Mouse (Mus musculus): ENCODE measurements around the gene Pld2. TPM values are rescaled to one million over a fixed set of nuclear protein-coding genes. Genes with fewer than 3 reads are reported as not detected.
"Not testable (repeated sequence)": the region's sequence is repeated elsewhere in the genome, so short reads cannot be mapped to it uniquely, and the experiment has no call there.

The Pld2 gene
- polyA plus RNA-seq (2015; fragmentation: Nextera tagmentation; extraction: Ambion mirVana): 2.0 and 2.7 TPM in 2 replicates

- peak; percentile 84 for DNase-seq (ENCODE audit: low spot score)
These were observed at the start of gene Pld2 for GRCm38 (mm10) chr11:70539877-70540587. Gene Pld2, plus strand, starts transcription at chr11:70540064.

GRCm38 (mm10) chr11:70499566-70500475 is 40.0 kb upstream of the Pld2 start:
- no peak for DNase-seq (ENCODE audit: low spot score)

GRCm38 (mm10) chr11:70500476-70500812 is 39.4 kb upstream of the Pld2 start:
- DNase-seq (ENCODE audit: low spot score): no peak

GRCm38 (mm10) chr11:70502018-70502417 is 37.8 kb upstream of the Pld2 start:
- DNase-seq (ENCODE audit: low spot score): no peak

- DNase-seq (ENCODE audit: low spot score): peak; percentile 27
These were observed 34.9 kb upstream of the Pld2 start, which contains the start of gene Tm4sf5 for GRCm38 (mm10) chr11:70504970-70505369. Gene Tm4sf5, plus strand, starts transcription at chr11:70505244.

- peak; percentile 80 for DNase-seq (ENCODE audit: low spot score)
These were observed 33.5 kb upstream of the Pld2 start for GRCm38 (mm10) chr11:70506385-70506784.

GRCm38 (mm10) chr11:70506962-70507515 is 32.8 kb upstream of the Pld2 start:
- peak; percentile 48 for DNase-seq (ENCODE audit: low spot score)

GRCm38 (mm10) chr11:70509753-70510564 is 29.9 kb upstream of the Pld2 start:
- peak; percentile 79 for DNase-seq (ENCODE audit: low spot score)

GRCm38 (mm10) chr11:70511242-70511641 is 28.6 kb upstream of the Pld2 start:
- DNase-seq (ENCODE audit: low spot score): no peak

- DNase-seq (ENCODE audit: low spot score): no peak
These were observed 28.0 kb upstream of the Pld2 start for GRCm38 (mm10) chr11:70511825-70512224.

GRCm38 (mm10) chr11:70512709-70513342 is 27.0 kb upstream of the Pld2 start:
- DNase-seq (ENCODE audit: low spot score): no peak

GRCm38 (mm10) chr11:70513520-70513919 is 26.3 kb upstream of the Pld2 start:
- DNase-seq (ENCODE audit: low spot score): no peak

- no peak for DNase-seq (ENCODE audit: low spot score)
These were observed 25.6 kb upstream of the Pld2 start, which contains the start of gene Vmo1 for GRCm38 (mm10) chr11:70514288-70514687. Gene Vmo1, minus strand, starts transcription at chr11:70514616.

GRCm38 (mm10) chr11:70516352-70516751 is 23.5 kb upstream of the Pld2 start:
- DNase-seq (ENCODE audit: low spot score): peak; percentile 45

GRCm38 (mm10) chr11:70518436-70518835 is 21.4 kb upstream of the Pld2 start:
- DNase-seq (ENCODE audit: low spot score): no peak

GRCm38 (mm10) chr11:70518923-70519322 is 20.9 kb upstream of the Pld2 start, which contains the start of gene Gltpd2:
Gene Gltpd2, plus strand, starts transcription at chr11:70519196.
- no peak for DNase-seq (ENCODE audit: low spot score)

- no peak for DNase-seq (ENCODE audit: low spot score)
These were observed 19.6 kb upstream of the Pld2 start for GRCm38 (mm10) chr11:70520178-70520769.

GRCm38 (mm10) chr11:70523306-70523989 is 16.4 kb upstream of the Pld2 start:
- DNase-seq (ENCODE audit: low spot score): not testable (repeated sequence)

- no peak for DNase-seq (ENCODE audit: low spot score)
These were observed 15.1 kb upstream of the Pld2 start for GRCm38 (mm10) chr11:70524782-70525181.
